Comparison of ENCODE assay signal across 7 mouse cellular contexts in the genomic region with DNA sequence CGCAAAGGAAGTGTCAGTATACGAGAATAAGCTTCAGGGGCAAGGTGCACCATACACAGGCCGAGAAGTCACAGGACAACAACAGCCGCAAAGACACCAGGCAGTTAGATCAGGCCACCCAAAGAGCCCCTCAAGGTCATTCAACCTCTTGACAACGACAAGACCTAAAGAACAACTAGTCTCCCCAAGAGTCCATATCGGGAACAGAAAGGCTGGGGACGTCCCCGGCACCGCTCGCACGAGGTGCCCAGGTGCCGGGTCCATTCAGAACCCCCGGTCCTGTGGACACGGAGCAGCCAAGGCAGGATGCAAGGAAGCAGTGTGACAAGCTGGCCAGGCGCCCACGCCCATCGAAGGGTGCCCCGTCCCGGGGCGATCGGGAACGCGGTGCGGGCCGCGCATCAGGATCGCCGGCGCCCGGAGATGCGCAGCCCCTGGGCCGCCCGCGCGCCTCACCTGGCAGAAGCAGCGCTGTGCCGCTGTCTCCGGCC. TPM values are rescaled to one million over a fixed set of nuclear protein-coding genes. Genes with fewer than 3 reads are reported as not detected.
DNase-seq lines count a peak whose midpoint lies in the region; ATAC-seq and TF ChIP-seq lines count a peak whose summit lies in the region.

No protein-coding gene starts in this region.

- H3K27me3 ChIP-seq in spleen, adult 2 months (ENCODE audit: control insufficient read depth, insufficient read depth, low read length) = no peaks in the 10 kb centered on the region
- no peaks in the 10 kb centered on the region for H3K27me3 ChIP-seq in heart, postnatal 0 days (ENCODE audit: control insufficient read depth, insufficient read depth, low read length)
- no peaks in the 10 kb centered on the region for H3K27me3 ChIP-seq in liver, postnatal 0 days (ENCODE audit: insufficient read depth, low read length)

- peak; percentile 52 for ATAC-seq in heart, postnatal 0 days (ENCODE audit: insufficient read depth, low read depth)
- peak; percentile 1; the same call in 1 of the 2 replicates for ATAC-seq in liver, postnatal 0 days

- no peaks in the 10 kb centered on the region; the same call in 1 of the 2 replicates for H3K4me1 ChIP-seq in spleen, adult 2 months (ENCODE audit: control insufficient read depth, insufficient read depth, insufficient read length)
- H3K4me1 ChIP-seq in cortical plate, adult 2 months (ENCODE audit: control insufficient read depth, insufficient read depth, low read length) = peaks cover 8% of the 10 kb centered on the region
- H3K4me1 ChIP-seq in heart, postnatal 0 days (ENCODE audit: control insufficient read depth, insufficient read depth) = peaks cover 31% of the 10 kb centered on the region
- H3K4me1 ChIP-seq in liver, postnatal 0 days (ENCODE audit: insufficient read depth) = peaks cover 63% of the 10 kb centered on the region
- peaks cover 6% of the 10 kb centered on the region; the same call in 1 of the 2 replicates for H3K4me1 ChIP-seq in olfactory bulb, adult 2 months (ENCODE audit: control insufficient read depth, insufficient read depth, low read length)

- H3K9ac ChIP-seq in heart, postnatal 0 days (replicated peaks; ENCODE audit: low read depth, low read length) = peak overlapping the region; percentile 90
- peak overlapping the region; percentile 94 for H3K9ac ChIP-seq in liver, postnatal 0 days (replicated peaks)

- WGBS in spleen, adult 2 months = 1% methylated on average over 32 of the region's 38 CpGs
- under 1% methylated on average over 38 of the region's 38 CpGs for WGBS in heart, postnatal 0 days
- WGBS in liver, postnatal 0 days (ENCODE audit: insufficient replicate concordance) = under 1% methylated on average over 28 of the region's 38 CpGs
- under 1% methylated on average over 38 of the region's 38 CpGs for WGBS in olfactory bulb, adult 2 months

- TF ChIP-seq POLR2A in spleen, adult 2 months (IDR thresholded peaks at IDR 0.05; ENCODE audit: low read depth, low read length) = no peak
- TF ChIP-seq POLR2A in cortical plate, adult 2 months (IDR thresholded peaks at IDR 0.05; ENCODE audit: extremely low read depth, insufficient read depth, low read length) = no peak
- TF ChIP-seq POLR2A in olfactory bulb, adult 2 months (IDR thresholded peaks at IDR 0.05; ENCODE audit: insufficient read depth, low read depth, low read length) = no peak

- no peak for TF ChIP-seq EP300 in heart, postnatal 0 days (IDR thresholded peaks at IDR 0.05; ENCODE audit: low read depth)
- TF ChIP-seq EP300 in liver, postnatal 0 days (IDR thresholded peaks at IDR 0.05; ENCODE audit: low read depth) = no peak

- H3K27ac ChIP-seq in spleen, adult 2 months (ENCODE audit: insufficient read depth, low read length) = peak overlapping the region; percentile 72
- peak overlapping the region; percentile 100 for H3K27ac ChIP-seq in cortical plate, adult 2 months (ENCODE audit: insufficient read depth, low read length)
- H3K27ac ChIP-seq in heart, postnatal 0 days (ENCODE audit: low read depth) = peak overlapping the region; percentile 93
- H3K27ac ChIP-seq in liver, postnatal 0 days (ENCODE audit: low read depth) = peak overlapping the region; percentile 88
- peak overlapping the region; percentile 62 for H3K27ac ChIP-seq in olfactory bulb, adult 2 months (ENCODE audit: insufficient read depth, low read depth, low read length)

- DNase-seq in spleen, adult 2 months (ENCODE audit: low read depth in 1 of 2, low spot score in 2 of 2) = no peak
- DNase-seq in spleen, postnatal 10 days (ENCODE audit: low spot score in 2 of 2) = no peak
- DNase-seq in heart, postnatal 0 days (ENCODE audit: low spot score) = peak; percentile 25
- no peak for DNase-seq in liver, postnatal 0 days
- DNase-seq in urinary bladder, adult 2 months (ENCODE audit: low spot score) = no peak

- H3K9me3 ChIP-seq in heart, postnatal 0 days (replicated peaks; ENCODE audit: control insufficient read depth, low read length) = no peaks in the 10 kb centered on the region
- H3K9me3 ChIP-seq in liver, postnatal 0 days (ENCODE audit: low read length) = no peaks in the 10 kb centered on the region

- H3K4me3 ChIP-seq in spleen, adult 2 months (ENCODE audit: extremely low read depth, insufficient read depth, insufficient read length) = peak overlapping the region; percentile 86
- H3K4me3 ChIP-seq in cortical plate, adult 2 months (ENCODE audit: insufficient read depth, low read length) = peak overlapping the region; percentile 82
- peak overlapping the region; percentile 95 for H3K4me3 ChIP-seq in heart, postnatal 0 days (ENCODE audit: low read depth, low read length)
- H3K4me3 ChIP-seq in liver, postnatal 0 days (ENCODE audit: low read depth, low read length) = peak overlapping the region; percentile 90
- peak overlapping the region; percentile 89 for H3K4me3 ChIP-seq in olfactory bulb, adult 2 months (ENCODE audit: insufficient read depth, low read depth, low read length)

- H3K4me2 ChIP-seq in heart, postnatal 0 days (ENCODE audit: low read depth, low read length) = peak overlapping the region; percentile 66
- H3K4me2 ChIP-seq in liver, postnatal 0 days (ENCODE audit: low read depth, low read length) = peak overlapping the region; percentile 83

- no peak for TF ChIP-seq CTCF in spleen, adult 2 months (IDR thresholded peaks at IDR 0.05; ENCODE audit: extremely low read depth, insufficient read depth, insufficient read length, insufficient replicate concordance)
- no peak for TF ChIP-seq CTCF in cortical plate, adult 2 months (IDR thresholded peaks at IDR 0.05; ENCODE audit: extremely low read depth, insufficient read depth, low read length)
- TF ChIP-seq CTCF in heart, postnatal 0 days (IDR thresholded peaks at IDR 0.05; ENCODE audit: low read depth) = no peak
- TF ChIP-seq CTCF in liver, postnatal 0 days (IDR thresholded peaks at IDR 0.05; ENCODE audit: low read depth) = no peak
- no peak for TF ChIP-seq CTCF in olfactory bulb, adult 2 months (IDR thresholded peaks at IDR 0.05; ENCODE audit: insufficient read depth, low read depth, low read length)

- no peaks in the 10 kb centered on the region for H3K36me3 ChIP-seq in spleen, adult 2 months (ENCODE audit: control insufficient read depth, insufficient read depth, low read length)
- no peaks in the 10 kb centered on the region for H3K36me3 ChIP-seq in heart, postnatal 0 days (replicated peaks; ENCODE audit: control insufficient read depth, insufficient read depth, low read length)
- H3K36me3 ChIP-seq in liver, postnatal 0 days (replicated peaks; ENCODE audit: insufficient read depth, low read length) = no peaks in the 10 kb centered on the region

RNA-seq across cellular contexts. Expression of a gene that starts 0.6 kb away (rescaled TPM):
- polyA plus RNA-seq in spleen, adult 2 months (2012; rRNA removed) = 3.1 and 3.5 TPM in 2 replicates
- 23.6 and 27.2 TPM in 2 replicates for polyA plus RNA-seq in cortical plate, adult 2 months (2012; rRNA removed)
- 18.0 and 24.2 TPM in 2 replicates for total RNA-seq in heart, postnatal 0 days (2014; rRNA removed; ENCODE audit: low replicate concordance)
- 22.7 and 24.1 TPM in 2 replicates for polyA plus RNA-seq in heart, postnatal 0 days (2015; fragmentation: Nextera tagmentation; extraction: Ambion mirVana)
- polyA plus RNA-seq in liver, postnatal 0 days (2015; fragmentation: Nextera tagmentation; extraction: Ambion mirVana) = 30.3 and 37.6 TPM in 2 replicates
- not detected in 2 replicates for polyA plus RNA-seq in olfactory bulb, adult 2 months (2012; ENCODE audit: insufficient read depth, insufficient read length, low replicate concordance, missing spikeins)
- polyA plus RNA-seq in urinary bladder, adult 2 months (2012; rRNA removed) = 24.0 and 28.2 TPM in 2 replicates

RNA-seq across cellular contexts. Expression of a gene that starts 11.6 kb away (rescaled TPM):
- polyA plus RNA-seq in spleen, adult 2 months (2012; rRNA removed) = 9.8 and 10.3 TPM in 2 replicates
- polyA plus RNA-seq in cortical plate, adult 2 months (2012; rRNA removed) = 87.2 and 88.7 TPM in 2 replicates
- total RNA-seq in heart, postnatal 0 days (2014; rRNA removed; ENCODE audit: low replicate concordance) = 61.5 and 163 TPM in 2 replicates
- 120 and 125 TPM in 2 replicates for polyA plus RNA-seq in heart, postnatal 0 days (2015; fragmentation: Nextera tagmentation; extraction: Ambion mirVana)
- polyA plus RNA-seq in liver, postnatal 0 days (2015; fragmentation: Nextera tagmentation; extraction: Ambion mirVana) = 58.8 and 65.1 TPM in 2 replicates
- polyA plus RNA-seq in olfactory bulb, adult 2 months (2012; ENCODE audit: insufficient read depth, insufficient read length, low replicate concordance, missing spikeins) = 425 TPM in 1 of 2 replicates, not detected in the other
- polyA plus RNA-seq in urinary bladder, adult 2 months (2012; rRNA removed) = 99.6 and 102 TPM in 2 replicates

RNA-seq across cellular contexts. Expression of a gene that starts 32.9 kb away (rescaled TPM):
- 6.0 and 19.0 TPM in 2 replicates for polyA plus RNA-seq in spleen, adult 2 months (2012; rRNA removed)
- 13.0 and 14.7 TPM in 2 replicates for polyA plus RNA-seq in cortical plate, adult 2 months (2012; rRNA removed)
- 11.9 and 22.2 TPM in 2 replicates for total RNA-seq in heart, postnatal 0 days (2014; rRNA removed; ENCODE audit: low replicate concordance)
- polyA plus RNA-seq in heart, postnatal 0 days (2015; fragmentation: Nextera tagmentation; extraction: Ambion mirVana) = 69.0 and 69.9 TPM in 2 replicates
- polyA plus RNA-seq in liver, postnatal 0 days (2015; fragmentation: Nextera tagmentation; extraction: Ambion mirVana) = 18.1 and 21.8 TPM in 2 replicates
- polyA plus RNA-seq in olfactory bulb, adult 2 months (2012; ENCODE audit: insufficient read depth, insufficient read length, low replicate concordance, missing spikeins) = not detected in 2 replicates
- 15.6 and 16.3 TPM in 2 replicates for polyA plus RNA-seq in urinary bladder, adult 2 months (2012; rRNA removed)
